Mouse (Mus musculus) skeletal muscle tissue, adult 2 months (tissue): ENCODE data around the gene Cxcr1.
"Not testable (repeated sequence)": the region's sequence is repeated elsewhere in the genome, so short reads cannot be mapped to it uniquely, and the experiment has no call there.

Source experiments
- DNase-seq: peaks from one replicate; pipeline ENCODE4 v3.0.0-alpha.2; 2012; ENCODE audit warnings: low read depth, low spot score

Gene Cxcr1

GRCm38 (mm10) chr1:74196621-74197419 is 2.4 kb upstream of the Cxcr1 start:
- DNase-seq = no peak

- no peak for DNase-seq
These were observed 1.5 kb upstream of the Cxcr1 start for GRCm38 (mm10) chr1:74195961-74196360.

GRCm38 (mm10) chr1:74192711-74193110 is 1.7 kb downstream of the Cxcr1 start:
- DNase-seq = no peak

GRCm38 (mm10) chr1:74190471-74190870 is 4.0 kb downstream of the Cxcr1 start:
- no peak for DNase-seq

- DNase-seq = no peak
These were observed 11.4 kb downstream of the Cxcr1 start for GRCm38 (mm10) chr1:74183006-74183405.

GRCm38 (mm10) chr1:74181462-74181861 is 13.0 kb downstream of the Cxcr1 start:
- no peak for DNase-seq

- no peak for DNase-seq
These were observed 14.6 kb downstream of the Cxcr1 start for GRCm38 (mm10) chr1:74179624-74180408.

GRCm38 (mm10) chr1:74178618-74179017 is 15.8 kb downstream of the Cxcr1 start:
- no peak for DNase-seq

- no peak for DNase-seq
These were observed 18.7 kb downstream of the Cxcr1 start for GRCm38 (mm10) chr1:74175731-74176130.

- no peak for DNase-seq
These were observed 21.7 kb downstream of the Cxcr1 start for GRCm38 (mm10) chr1:74172722-74173121.

- DNase-seq = no peak
These were observed 24.7 kb downstream of the Cxcr1 start for GRCm38 (mm10) chr1:74169721-74170120.

- no peak for DNase-seq
These were observed 27.3 kb downstream of the Cxcr1 start for GRCm38 (mm10) chr1:74167136-74167535.

GRCm38 (mm10) chr1:74160036-74160435 is 34.4 kb downstream of the Cxcr1 start:
- DNase-seq = no peak

GRCm38 (mm10) chr1:74159613-74160012 is 34.8 kb downstream of the Cxcr1 start:
- DNase-seq = not testable (repeated sequence)

GRCm38 (mm10) chr1:74156381-74156910 is 38.0 kb downstream of the Cxcr1 start:
- no peak for DNase-seq

GRCm38 (mm10) chr1:74155435-74156012 is 38.9 kb downstream of the Cxcr1 start:
- no peak for DNase-seq

- no peak for DNase-seq
These were observed 40.8 kb downstream of the Cxcr1 start, which contains the start of gene Cxcr2 for GRCm38 (mm10) chr1:74153461-74154184. Gene Cxcr2 (plus strand): TSS chr1:74153989.

GRCm38 (mm10) chr1:74151091-74151490 is 43.3 kb downstream of the Cxcr1 start:
- no peak for DNase-seq

- DNase-seq = no peak
These were observed 44.3 kb downstream of the Cxcr1 start for GRCm38 (mm10) chr1:74150101-74150500.

GRCm38 (mm10) chr1:74149106-74149885 is 45.1 kb downstream of the Cxcr1 start:
- DNase-seq = no peak
